Mouse (Mus musculus) limb, embryonic 12.5 days (tissue): ENCODE measurements around the gene Neurog1. TPM values are rescaled to one million over a fixed set of nuclear protein-coding genes. Genes with fewer than 3 reads are reported as not detected.

Experiments
- ATAC-seq: fragments of 200-750 bp; cut with Nextera tagmentation; 2 replicates; pipeline ENCODE4 v1.8.0; 2017; ENCODE audit warnings: low read depth, moderate TSS enrichment; ENCODE audit not compliant: insufficient number of reproducible peaks, insufficient read depth, low FRiP score, low TSS enrichment
- H3K27ac ChIP-seq: fragments of 300-500 bp; sonication (generic); 2 replicates; pipeline ENCODE4 v1.5.1; 2016; ENCODE audit warnings: mild to moderate bottlenecking, moderate library complexity
- H3K27me3 ChIP-seq: fragments of 300-500 bp; sonication (generic); 2 replicates; pipeline ENCODE4 v1.6.1; 2016; ENCODE audit warnings: mild to moderate bottlenecking, moderate library complexity
- H3K36me3 ChIP-seq: fragments of 300-500 bp; sonication (generic); 2 replicates; pipeline ENCODE4 v1.6.1; 2016; ENCODE audit warnings: mild to moderate bottlenecking, moderate library complexity
- H3K4me1 ChIP-seq: fragments of 300-500 bp; sonication (generic); replicated peaks from 2 replicates; pipeline ENCODE4 v1.6.1; 2016
- H3K4me2 ChIP-seq: fragments of 300-500 bp; sonication (generic); 2 replicates; pipeline ENCODE4 v1.6.1; 2016; ENCODE audit warnings: mild to moderate bottlenecking, moderate library complexity
- H3K4me3 ChIP-seq: fragments of 300-500 bp; sonication (generic); replicated peaks from 2 replicates; pipeline ENCODE4 v1.5.1; 2016; ENCODE audit warnings: mild to moderate bottlenecking
- H3K9ac ChIP-seq: fragments of 300-500 bp; sonication (generic); replicated peaks from 2 replicates; pipeline ENCODE4 v1.6.1; 2016; ENCODE audit warnings: mild to moderate bottlenecking, moderate library complexity
- H3K9me3 ChIP-seq: fragments of 300-500 bp; sonication (generic); 2 replicates; pipeline ENCODE4 v1.6.1; 2016; ENCODE audit warnings: mild to moderate bottlenecking, moderate library complexity
- WGBS: fragments of 180-500 bp; shearing (Covaris S2); methylation state at CpG from one replicate; pipeline ENCODE4 v1.1.7; 2016; 5-methylcytosine and 5-hydroxymethylcytosine counted together
- polyA plus RNA-seq: library from polyadenylated mRNA; unstranded; fragments of >200 nt; fragmentation: Nextera tagmentation; extraction: Ambion mirVana; gene quantifications from 2 replicates; pipeline ENCODE4 v1.2.1, GENCODE M21; 2016

The Neurog1 gene
- polyA plus RNA-seq, 1 experiment from 2014 or later, result not detected

DNA sequence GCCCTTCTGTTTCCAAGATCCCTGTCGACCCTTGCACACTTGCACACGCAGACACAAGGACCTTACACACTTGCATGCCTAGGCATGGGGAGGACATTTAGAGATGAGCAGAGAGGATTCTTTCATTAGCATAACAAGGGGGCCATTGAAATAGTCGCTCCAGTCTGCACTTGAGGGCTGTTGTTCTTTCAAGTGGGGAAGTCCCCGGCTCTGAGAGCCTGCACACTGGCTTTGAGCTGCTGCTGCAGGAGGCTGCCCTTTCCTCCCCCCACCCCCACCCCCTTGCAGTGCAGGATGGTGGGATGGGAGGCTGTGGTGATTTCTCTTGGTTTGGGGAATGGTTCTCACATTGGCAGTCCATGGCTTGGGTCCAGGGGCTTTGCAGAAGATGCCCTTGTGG is 35.9 kb downstream of the Neurog1 start:
- H3K4me3 ChIP-seq, result no peak overlapping the region
- H3K27ac ChIP-seq, result no peak overlapping the region
- no peak overlapping the region for H3K9ac ChIP-seq
- no peaks in the 10 kb centered on the region for H3K36me3 ChIP-seq
- H3K9me3 ChIP-seq, result peaks cover 3% of the 10 kb centered on the region; the same call in 1 of the 2 replicates
- no peak for ATAC-seq
- peaks cover 3% of the 10 kb centered on the region; the same call in 1 of the 2 replicates for H3K4me1 ChIP-seq
- no peak overlapping the region for H3K4me2 ChIP-seq
- 22% methylated on average over 4 of the region's 4 CpGs for WGBS
- H3K27me3 ChIP-seq, result peaks cover 40% of the 10 kb centered on the region

GRCm38 (mm10) chr13:56214633-56215032 is 37.3 kb downstream of the Neurog1 start:
- H3K9ac ChIP-seq, result no peak overlapping the region
- 62% methylated on average over 5 of the region's 5 CpGs for WGBS
- H3K36me3 ChIP-seq, result no peaks in the 10 kb centered on the region
- no peak overlapping the region for H3K4me3 ChIP-seq
- no peak overlapping the region for H3K27ac ChIP-seq
- H3K27me3 ChIP-seq, result peaks cover 30% of the 10 kb centered on the region
- no peaks in the 10 kb centered on the region for H3K4me1 ChIP-seq
- H3K4me2 ChIP-seq, result no peak overlapping the region
- ATAC-seq, result no peak
- H3K9me3 ChIP-seq, result peaks cover 6% of the 10 kb centered on the region; the same call in 1 of the 2 replicates

DNA sequence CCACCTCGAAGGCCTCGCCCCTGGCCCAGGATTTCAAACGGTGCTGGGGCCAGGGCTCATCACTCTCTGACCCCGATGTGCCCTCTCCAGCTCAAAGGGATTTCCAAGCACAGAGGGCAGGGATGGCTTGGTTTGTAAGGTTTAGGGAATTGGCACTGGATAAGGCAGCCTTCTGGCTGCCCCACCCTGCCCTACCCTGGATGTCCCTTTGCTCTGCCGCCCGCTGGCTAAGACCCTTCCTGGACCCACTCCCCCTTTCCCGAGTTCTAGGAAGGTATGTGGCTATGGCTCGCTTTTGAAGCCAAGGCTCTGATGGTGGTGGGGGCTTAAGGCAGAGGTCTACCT is 42.9 kb downstream of the Neurog1 start:
- H3K27me3 ChIP-seq, result peaks cover 18% of the 10 kb centered on the region
- 14% methylated on average over 8 of the region's 8 CpGs for WGBS
- no peaks in the 10 kb centered on the region for H3K36me3 ChIP-seq
- H3K4me2 ChIP-seq, result peak overlapping the region; percentile 59
- H3K9ac ChIP-seq, result no peak overlapping the region; the same call in 1 of the 2 replicates
- H3K9me3 ChIP-seq, result peaks cover 6% of the 10 kb centered on the region; the same call in 1 of the 2 replicates
- ATAC-seq, result 0 out of 2 replicates have a peak, but pooled peaks have one; percentile 15
- peak overlapping the region; percentile 26 for H3K4me3 ChIP-seq
- H3K27ac ChIP-seq, result no peak overlapping the region
- H3K4me1 ChIP-seq, result peaks cover 18% of the 10 kb centered on the region

DNA sequence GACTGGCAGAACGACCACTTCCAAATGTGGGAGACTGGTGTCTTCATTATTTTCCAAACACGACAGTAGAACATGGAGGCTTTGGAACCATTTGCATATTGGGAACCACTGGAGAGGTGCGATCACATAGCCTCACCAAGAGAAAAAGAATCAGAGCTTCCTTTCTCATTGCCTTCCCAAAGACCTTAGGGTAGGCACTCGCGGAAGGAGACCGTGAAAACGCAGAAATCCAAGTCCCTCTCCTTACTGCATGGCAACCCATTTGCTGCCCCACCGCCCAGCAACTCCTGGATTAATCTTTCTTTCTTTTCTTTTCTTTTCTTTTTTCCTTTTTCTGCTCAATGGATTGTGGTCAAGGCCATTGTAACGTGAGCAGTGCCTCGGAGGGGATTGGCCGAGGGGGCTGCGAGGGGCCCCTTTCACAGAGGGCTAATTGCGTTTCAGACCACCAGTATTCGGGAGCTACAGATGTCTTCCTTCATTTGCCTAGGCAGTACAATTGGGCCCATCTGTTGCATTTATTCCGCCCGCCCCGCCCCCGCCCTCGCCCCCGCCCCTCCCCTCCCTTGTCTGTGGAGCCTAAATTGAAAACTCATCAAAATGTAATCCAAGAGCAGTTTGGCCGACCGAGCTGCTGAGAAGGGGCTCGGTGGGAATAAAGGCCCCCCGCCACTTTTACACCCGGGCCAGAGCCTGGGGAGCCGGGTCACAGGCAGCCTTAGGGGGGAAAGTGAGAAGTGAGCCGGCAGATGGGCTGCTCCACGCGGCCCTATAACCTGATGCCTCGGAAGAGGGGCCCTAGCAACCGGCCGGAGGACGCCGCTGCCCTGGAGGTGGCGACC is 43.5 kb downstream of the Neurog1 start:
- peak overlapping the region; percentile 26 for H3K4me3 ChIP-seq
- peaks cover 18% of the 10 kb centered on the region for H3K27me3 ChIP-seq
- peaks cover 18% of the 10 kb centered on the region for H3K4me1 ChIP-seq
- WGBS, result 3% methylated on average over 35 of the region's 35 CpGs
- H3K4me2 ChIP-seq, result peak overlapping the region; percentile 59
- peaks cover 6% of the 10 kb centered on the region; the same call in 1 of the 2 replicates for H3K9me3 ChIP-seq
- no peak overlapping the region; the same call in 1 of the 2 replicates for H3K9ac ChIP-seq
- no peak overlapping the region for H3K27ac ChIP-seq
- peak; percentile 42; the same call in 1 of the 2 replicates for ATAC-seq
- H3K36me3 ChIP-seq, result no peaks in the 10 kb centered on the region

Other genes with a start within 250 kb of the Neurog1 start
- 607 and 623 TPM in 2 replicates for gene H2afy, start 115.8 kb downstream of the Neurog1 start, polyA plus RNA-seq
- 1.3 and 1.7 TPM in 2 replicates for gene Tifab, start 73.3 kb downstream of the Neurog1 start, polyA plus RNA-seq
- 342 and 397 TPM in 2 replicates for gene Cxcl14, start 44.4 kb upstream of the Neurog1 start, polyA plus RNA-seq
- gene Gm3045, start 174.4 kb upstream of the Neurog1 start, polyA plus RNA-seq, result not detected in 2 replicates
- gene Slc25a48, start 186.2 kb upstream of the Neurog1 start, polyA plus RNA-seq, result 0.10 TPM in 2 replicates
- gene Il9, start 230.1 kb upstream of the Neurog1 start, polyA plus RNA-seq, result not detected in 2 replicates